Mouse (Mus musculus): ENCODE data around the gene Stat4.

GRCm38 (mm10) chr1:52043191-52043590 is 56.2 kb downstream of the Stat4 start:
- TF ChIP-seq CTCF (IDR thresholded peaks at IDR 0.05; ENCODE audit: borderline replicate concordance, insufficient read depth, low read length) = no peak
- TF ChIP-seq POLR2A (IDR thresholded peaks at IDR 0.05; ENCODE audit: low read depth, low read length) = no peak

Measured in embryonic fibroblast, embryonic 13.5 days (primary cell).